Mouse (Mus musculus): ENCODE results near the gene Rragd.

Rragd gene

GRCm38 (mm10) chr4:33049601-33050000, 66.8 kb downstream of the Rragd start:
- no peak for DNase-seq (ENCODE audit: low read depth)

GRCm38 (mm10) chr4:33052055-33052454, 69.2 kb downstream of the Rragd start:
- no peak for DNase-seq (ENCODE audit: low read depth)

- no peak for DNase-seq (ENCODE audit: low read depth)
These were observed 69.8 kb downstream of the Rragd start for GRCm38 (mm10) chr4:33052650-33053049.

GRCm38 (mm10) chr4:33054426-33054825, 71.6 kb downstream of the Rragd start:
- DNase-seq (ENCODE audit: low read depth): no peak

GRCm38 (mm10) chr4:33056317-33056716, 73.5 kb downstream of the Rragd start:
- DNase-seq (ENCODE audit: low read depth): no peak

- no peak for DNase-seq (ENCODE audit: low read depth)
These were observed 75.3 kb downstream of the Rragd start for GRCm38 (mm10) chr4:33057890-33058687.

GRCm38 (mm10) chr4:33061158-33061557, 78.3 kb downstream of the Rragd start:
- no peak for DNase-seq (ENCODE audit: low read depth)

GRCm38 (mm10) chr4:33062981-33063380, 80.1 kb downstream of the Rragd start, which contains the start of gene Gabrr2:
Gene Gabrr2 (plus strand): TSS chr4:33062999.
- no peak for DNase-seq (ENCODE audit: low read depth)

GRCm38 (mm10) chr4:33064986-33065385, 82.1 kb downstream of the Rragd start:
- DNase-seq (ENCODE audit: low read depth): no peak

- DNase-seq (ENCODE audit: low read depth): no peak
These were observed 83.6 kb downstream of the Rragd start for GRCm38 (mm10) chr4:33066223-33066960.

GRCm38 (mm10) chr4:33067331-33067730, 84.5 kb downstream of the Rragd start:
- DNase-seq (ENCODE audit: low read depth): no peak

GRCm38 (mm10) chr4:33067826-33068225, 85.0 kb downstream of the Rragd start:
- DNase-seq (ENCODE audit: low read depth): no peak

- no peak for DNase-seq (ENCODE audit: low read depth)
These were observed 86.1 kb downstream of the Rragd start for GRCm38 (mm10) chr4:33068894-33069293.

- no peak for DNase-seq (ENCODE audit: low read depth)
These were observed 87.5 kb downstream of the Rragd start for GRCm38 (mm10) chr4:33070326-33070725.

GRCm38 (mm10) chr4:33071337-33071736, 88.5 kb downstream of the Rragd start:
- no peak for DNase-seq (ENCODE audit: low read depth)
